Mouse (Mus musculus): Measurements from ENCODE around the gene Ppm1h. TPM values are rescaled to one million over a fixed set of nuclear protein-coding genes. Genes with fewer than 3 reads are reported as not detected.

Gene Ppm1h
- polyA plus RNA-seq, 2 experiments, result 0.60 to 1.5 TPM

- no peaks in the 10 kb centered on the region for H3K27me3 ChIP-seq (ENCODE audit: control insufficient read depth, insufficient read depth, low read length)
- H3K9me3 ChIP-seq (ENCODE audit: control insufficient read depth, low read length), result no peaks in the 10 kb centered on the region
- 73% methylated on average over 4 of the region's 4 CpGs for WGBS (ENCODE audit: insufficient replicate concordance)
- no peaks in the 10 kb centered on the region for H3K4me1 ChIP-seq (replicated peaks; ENCODE audit: control insufficient read depth in 2 of 2, insufficient read depth in 2 of 2, low read length in 1 of 2)
- H3K27ac ChIP-seq, result no peak overlapping the region
- no peaks in the 10 kb centered on the region for H3K36me3 ChIP-seq (replicated peaks; ENCODE audit: control insufficient read depth, insufficient read depth, low read depth)
- H3K4me3 ChIP-seq (ENCODE audit: insufficient read depth in 1 of 2, low read depth in 2 of 2, low read length in 2 of 2), result no peak overlapping the region
- no peak for ATAC-seq (ENCODE audit: insufficient read depth)
- no peak for DNase-seq (ENCODE audit: low read depth in 3 of 3, low spot score in 3 of 3)
- TF ChIP-seq CTCF (IDR thresholded peaks at IDR 0.05; ENCODE audit: low read depth) (no peak), EP300 (IDR thresholded peaks at IDR 0.05; ENCODE audit: low read depth) (no peak)
- no peak overlapping the region for H3K4me2 ChIP-seq (ENCODE audit: low read depth)
- no peak overlapping the region for H3K9ac ChIP-seq (replicated peaks)
Measured at GRCm38 (mm10) chr10:122740117-122740516, 61.6 kb downstream of the Ppm1h start.

GRCm38 (mm10) chr10:122741191-122741590, 62.6 kb downstream of the Ppm1h start:
- DNase-seq (ENCODE audit: low read depth in 3 of 3, low spot score in 3 of 3) (no peak), ATAC-seq (ENCODE audit: insufficient read depth) (no peak)
- H3K36me3 ChIP-seq (replicated peaks; ENCODE audit: control insufficient read depth, insufficient read depth, low read depth), result no peaks in the 10 kb centered on the region
- no peaks in the 10 kb centered on the region for H3K9me3 ChIP-seq (ENCODE audit: control insufficient read depth, low read length)
- no peak overlapping the region for H3K4me3 ChIP-seq (ENCODE audit: insufficient read depth in 1 of 2, low read depth in 2 of 2, low read length in 2 of 2)
- H3K9ac ChIP-seq (replicated peaks), result no peak overlapping the region
- H3K4me2 ChIP-seq (ENCODE audit: low read depth), result no peak overlapping the region
- TF ChIP-seq EP300 (IDR thresholded peaks at IDR 0.05; ENCODE audit: low read depth) (no peak), CTCF (IDR thresholded peaks at IDR 0.05; ENCODE audit: low read depth) (no peak)
- H3K27ac ChIP-seq, result no peak overlapping the region
- H3K4me1 ChIP-seq (replicated peaks; ENCODE audit: control insufficient read depth in 2 of 2, insufficient read depth in 2 of 2, low read length in 1 of 2), result no peaks in the 10 kb centered on the region
- 65% methylated on average over 7 of the region's 7 CpGs for WGBS (ENCODE audit: insufficient replicate concordance)
- no peaks in the 10 kb centered on the region for H3K27me3 ChIP-seq (ENCODE audit: control insufficient read depth, insufficient read depth, low read length)

- Histone ChIP-seq H3K4me2 (ENCODE audit: low read depth) (no peak overlapping the region), H3K9me3 (ENCODE audit: control insufficient read depth, low read length) (no peaks in the 10 kb centered on the region), H3K36me3 (replicated peaks; ENCODE audit: control insufficient read depth, insufficient read depth, low read depth) (no peaks in the 10 kb centered on the region), H3K4me1 (replicated peaks; ENCODE audit: control insufficient read depth in 2 of 2, insufficient read depth in 2 of 2, low read length in 1 of 2) (no peaks in the 10 kb centered on the region), H3K4me3 (ENCODE audit: insufficient read depth in 1 of 2, low read depth in 2 of 2, low read length in 2 of 2) (no peak overlapping the region), H3K27me3 (ENCODE audit: control insufficient read depth, insufficient read depth, low read length) (no peaks in the 10 kb centered on the region), H3K27ac (no peak overlapping the region), H3K9ac (replicated peaks) (no peak overlapping the region)
- no peak for DNase-seq (ENCODE audit: low read depth in 3 of 3, low spot score in 3 of 3)
- TF ChIP-seq EP300 (IDR thresholded peaks at IDR 0.05; ENCODE audit: low read depth), result no peak
- no peak for TF ChIP-seq CTCF (IDR thresholded peaks at IDR 0.05; ENCODE audit: low read depth)
- WGBS (ENCODE audit: insufficient replicate concordance), result 35% methylated on average over 2 of the region's 2 CpGs
- ATAC-seq (ENCODE audit: insufficient read depth), result no peak
Measured at GRCm38 (mm10) chr10:122742136-122742535, 63.6 kb downstream of the Ppm1h start.

- ATAC-seq (ENCODE audit: insufficient read depth), result no peak
- 71% methylated on average over 2 of the region's 2 CpGs for WGBS (ENCODE audit: insufficient replicate concordance)
- H3K4me3 ChIP-seq (ENCODE audit: insufficient read depth in 1 of 2, low read depth in 2 of 2, low read length in 2 of 2), result no peak overlapping the region
Measured at GRCm38 (mm10) chr10:122743361-122743760, 64.8 kb downstream of the Ppm1h start.

GRCm38 (mm10) chr10:122744970-122745369, 66.4 kb downstream of the Ppm1h start:
- 84% methylated on average over 2 of the region's 2 CpGs for whole genome bisulfite sequencing (ENCODE audit: insufficient replicate concordance)
- Histone ChIP-seq H3K27me3 (ENCODE audit: control insufficient read depth, insufficient read depth, low read length) (no peaks in the 10 kb centered on the region), H3K27ac (no peak overlapping the region), H3K36me3 (replicated peaks; ENCODE audit: control insufficient read depth, insufficient read depth, low read depth) (no peaks in the 10 kb centered on the region), H3K4me2 (ENCODE audit: low read depth) (no peak overlapping the region), H3K4me1 (replicated peaks; ENCODE audit: control insufficient read depth in 2 of 2, insufficient read depth in 2 of 2, low read length in 1 of 2) (no peaks in the 10 kb centered on the region), H3K9ac (replicated peaks) (no peak overlapping the region), H3K4me3 (ENCODE audit: insufficient read depth in 1 of 2, low read depth in 2 of 2, low read length in 2 of 2) (no peak overlapping the region), H3K9me3 (ENCODE audit: control insufficient read depth, low read length) (no peaks in the 10 kb centered on the region)
- DNase-seq (ENCODE audit: low read depth in 3 of 3, low spot score in 3 of 3) (no peak), ATAC-seq (ENCODE audit: insufficient read depth) (no peak)
- TF ChIP-seq EP300 (IDR thresholded peaks at IDR 0.05; ENCODE audit: low read depth) (no peak), CTCF (IDR thresholded peaks at IDR 0.05; ENCODE audit: low read depth) (no peak)

More at GRCm38 (mm10) chr10:122743361-122743760, 64.8 kb downstream of the Ppm1h start:
- Histone ChIP-seq H3K27ac (no peak overlapping the region), H3K4me2 (ENCODE audit: low read depth) (no peak overlapping the region), H3K9me3 (ENCODE audit: control insufficient read depth, low read length) (no peaks in the 10 kb centered on the region), H3K36me3 (replicated peaks; ENCODE audit: control insufficient read depth, insufficient read depth, low read depth) (no peaks in the 10 kb centered on the region), H3K9ac (replicated peaks) (no peak overlapping the region), H3K4me1 (replicated peaks; ENCODE audit: control insufficient read depth in 2 of 2, insufficient read depth in 2 of 2, low read length in 1 of 2) (no peaks in the 10 kb centered on the region), H3K27me3 (ENCODE audit: control insufficient read depth, insufficient read depth, low read length) (no peaks in the 10 kb centered on the region)
- TF ChIP-seq CTCF (IDR thresholded peaks at IDR 0.05; ENCODE audit: low read depth) (no peak), EP300 (IDR thresholded peaks at IDR 0.05; ENCODE audit: low read depth) (no peak)
- DNase-seq (ENCODE audit: low read depth in 3 of 3, low spot score in 3 of 3), result no peak
